ENCODE assay signal across 8 mouse cellular contexts in genomic region chr2:4338290-4338689, GRCm38 (mm10).
A peak's percentile ranks its signal among the peaks of the same experiment; 100 is the strongest.
DNase-seq lines count a peak whose midpoint lies in the region; ATAC-seq and TF ChIP-seq lines count a peak whose summit lies in the region.
"Not testable (repeated sequence)": the region's sequence is repeated elsewhere in the genome, so short reads cannot be mapped to it uniquely, and the experiment has no call there.

No protein-coding gene starts in this region.

- H3K36me3 ChIP-seq in MEL (ENCODE audit: control insufficient read depth in 1 of 2, insufficient read depth in 2 of 2, low read length in 2 of 2); forebrain, postnatal 0 days (ENCODE audit: insufficient read depth); hindbrain, embryonic 11.5 days (ENCODE audit: control insufficient read depth, insufficient read depth, low read length); limb, embryonic 13.5 days; lung, embryonic 15.5 days; stomach, postnatal 0 days (ENCODE audit: control insufficient read depth, insufficient read depth, low read length): not testable (repeated sequence)

- not testable (repeated sequence) for H3K4me3 ChIP-seq in MEL (ENCODE audit: control insufficient read depth in 1 of 2, insufficient read depth in 1 of 2, low read depth in 2 of 2, low read length in 2 of 2); forebrain, postnatal 0 days (ENCODE audit: low read depth, low read length); hindbrain, embryonic 11.5 days (ENCODE audit: low read depth, low read length); limb, embryonic 13.5 days; lung, embryonic 15.5 days; stomach, postnatal 0 days (ENCODE audit: low read depth, low read length)

- ATAC-seq in forebrain, postnatal 0 days; hindbrain, embryonic 11.5 days (ENCODE audit: low FRiP score); limb, embryonic 13.5 days (ENCODE audit: low FRiP score, low read depth); lung, embryonic 15.5 days (ENCODE audit: borderline replicate concordance, extremely low read depth, low FRiP score, low TSS enrichment); stomach, postnatal 0 days (ENCODE audit: low FRiP score, low TSS enrichment): not testable (repeated sequence)

- not testable (repeated sequence) for H3K4me1 ChIP-seq in MEL (ENCODE audit: control insufficient read depth in 1 of 2, insufficient read depth in 2 of 2, low read length in 2 of 2); forebrain, postnatal 0 days (ENCODE audit: insufficient read depth); hindbrain, embryonic 11.5 days (replicated peaks; ENCODE audit: control insufficient read depth, insufficient read depth, low read length); stomach, postnatal 0 days (replicated peaks; ENCODE audit: control insufficient read depth, insufficient read depth)
- H3K4me1 ChIP-seq in limb, embryonic 13.5 days: peaks cover 80% of the 10 kb centered on the region
- H3K4me1 ChIP-seq in lung, embryonic 15.5 days: peaks cover 61% of the 10 kb centered on the region

- TF ChIP-seq RAD21 in MEL (IDR thresholded peaks at IDR 0.05; ENCODE audit: low read depth, low read length): peak; percentile 36

- H3K27ac ChIP-seq in MEL (ENCODE audit: control insufficient read depth, low read depth, low read length); forebrain, postnatal 0 days (ENCODE audit: low read depth, low read length); hindbrain, embryonic 11.5 days (ENCODE audit: low read depth, low read length); stomach, postnatal 0 days (replicated peaks): not testable (repeated sequence)
- H3K27ac ChIP-seq in limb, embryonic 13.5 days: peak overlapping the region; percentile 83; the same call in 1 of the 2 replicates
- peak overlapping the region; percentile 29; the same call in 1 of the 2 replicates for H3K27ac ChIP-seq in lung, embryonic 15.5 days

- TF ChIP-seq CTCF in MEL (IDR thresholded peaks at IDR 0.05 in 2 of 3, conservative IDR thresholded peaks at IDR 0.05 in 1 of 3; ENCODE audit: control insufficient read depth in 1 of 3, insufficient read depth in 1 of 3, low read depth in 2 of 3, low read length in 3 of 3, poor library complexity in 1 of 3, severe bottlenecking in 1 of 3): peak in 2 of 3 experiments; percentile 43 to 51; a peak in 4 of 6 replicates
- TF ChIP-seq CTCF in forebrain, postnatal 0 days (IDR thresholded peaks at IDR 0.05; ENCODE audit: low read depth): peak; percentile 32
- TF ChIP-seq CTCF in stomach, postnatal 0 days (IDR thresholded peaks at IDR 0.05; ENCODE audit: low read depth): peak; percentile 41

- DNase-seq in 3T3-L1 (ENCODE audit: low read depth, low spot score) (peak; percentile 49), MEL (ENCODE audit: low read depth, low spot score) (peak; percentile 56)
- peak; percentile 63 for DNase-seq in embryo, embryonic 10 days (ENCODE audit: low spot score)
- not testable (repeated sequence) for DNase-seq in forebrain, postnatal 0 days; stomach, postnatal 0 days (ENCODE audit: low spot score)
- DNase-seq in hindbrain, embryonic 11.5 days (ENCODE audit: low spot score): peak; percentile 24

- not testable (repeated sequence) for TF ChIP-seq POLR2A in MEL (IDR thresholded peaks at IDR 0.05; ENCODE audit: control insufficient read depth in 1 of 2, insufficient read depth in 1 of 2, low read depth in 1 of 2, low read length in 2 of 2, poor library complexity in 1 of 2)

- TF ChIP-seq EP300 in MEL (IDR thresholded peaks at IDR 0.05; ENCODE audit: low read depth in 1 of 2, low read length in 2 of 2); stomach, postnatal 0 days (optimal IDR thresholded peaks at IDR 0.05): not testable (repeated sequence)

- H3K9me3 ChIP-seq in MEL (replicated peaks; ENCODE audit: insufficient read depth, low read length); forebrain, postnatal 0 days (ENCODE audit: low read length); hindbrain, embryonic 11.5 days (ENCODE audit: control insufficient read depth, low read length); limb, embryonic 13.5 days; lung, embryonic 15.5 days; stomach, postnatal 0 days (ENCODE audit: control insufficient read depth, low read length): not testable (repeated sequence)

- not testable (repeated sequence) for H3K27me3 ChIP-seq in MEL (ENCODE audit: control insufficient read depth in 1 of 2, insufficient read depth in 2 of 2, low read length in 2 of 2); forebrain, postnatal 0 days (ENCODE audit: insufficient read depth, low read length); hindbrain, embryonic 11.5 days (ENCODE audit: control insufficient read depth, insufficient read depth, low read length); limb, embryonic 13.5 days; lung, embryonic 15.5 days; stomach, postnatal 0 days (ENCODE audit: control insufficient read depth, insufficient read depth, low read length)

- not testable (repeated sequence) for H3K79me2 ChIP-seq in MEL (ENCODE audit: control insufficient read depth, insufficient read depth, low read length, poor library complexity)

- not testable (repeated sequence) for H3K4me2 ChIP-seq in forebrain, postnatal 0 days (ENCODE audit: low read depth); hindbrain, embryonic 11.5 days (replicated peaks; ENCODE audit: low read depth, low read length); limb, embryonic 13.5 days (replicated peaks); lung, embryonic 15.5 days; stomach, postnatal 0 days (replicated peaks; ENCODE audit: low read depth)

- 56% methylated on average over 7 of the region's 8 CpGs for WGBS in forebrain, postnatal 0 days
- 70% methylated on average over 8 of the region's 8 CpGs for WGBS in hindbrain, embryonic 11.5 days
- WGBS in limb, embryonic 13.5 days: 59% methylated on average over 8 of the region's 8 CpGs
- 33% methylated on average over 8 of the region's 8 CpGs for WGBS in lung, embryonic 15.5 days
- 58% methylated on average over 8 of the region's 8 CpGs for WGBS in stomach, postnatal 0 days

- H3K9ac ChIP-seq in MEL (ENCODE audit: control insufficient read depth, low read depth, low read length, poor library complexity, severe bottlenecking); forebrain, postnatal 0 days; hindbrain, embryonic 11.5 days (ENCODE audit: low read depth, low read length); limb, embryonic 13.5 days; lung, embryonic 15.5 days; stomach, postnatal 0 days (ENCODE audit: low read length): not testable (repeated sequence)

TF ChIP-seq in MEL, 35 proteins besides CTCF, POLR2A, EP300 and RAD21:
- TF ChIP-seq ZC3H11A (IDR thresholded peaks at IDR 0.05; ENCODE audit: low read depth, low read length): peak; percentile 25; the same call in 1 of the 2 replicates
- peak; percentile 56 for TF ChIP-seq SMC3 (IDR thresholded peaks at IDR 0.05; ENCODE audit: low read depth, low read length)
- peak; percentile 89 for TF ChIP-seq TBP (IDR thresholded peaks at IDR 0.05; ENCODE audit: low read depth, low read length)
